Mouse (Mus musculus) forebrain, embryonic 15.5 days (tissue): ENCODE data around the gene AI413582. TPM values are rescaled to one million over a fixed set of nuclear protein-coding genes. Genes with fewer than 3 reads are reported as not detected.

Experiments used
- ATAC-seq: fragments of 200-750 bp; cut with Nextera tagmentation; replicated peaks from 2 replicates; pipeline ENCODE4 v1.8.0; 2017; ENCODE audit warnings: mild to moderate bottlenecking, moderate TSS enrichment, moderate library complexity
- H3K27ac ChIP-seq: fragments of 300-500 bp; sonication (generic); replicated peaks from 2 replicates; pipeline ENCODE4 v1.5.1; 2015; ENCODE audit warnings: mild to moderate bottlenecking, inconsistent platforms
- H3K27me3 ChIP-seq: fragments of 300-500 bp; sonication (generic); 2 replicates; pipeline ENCODE4 v1.6.1; 2015; ENCODE audit warnings: inconsistent platforms
- H3K36me3 ChIP-seq: fragments of 300-500 bp; sonication (generic); 2 replicates; pipeline ENCODE4 v1.6.1; 2015; ENCODE audit warnings: mild to moderate bottlenecking, inconsistent platforms
- H3K4me1 ChIP-seq: fragments of 300-500 bp; sonication (generic); 2 replicates; pipeline ENCODE4 v1.6.1; 2015; ENCODE audit warnings: inconsistent platforms
- H3K4me2 ChIP-seq: fragments of 300-500 bp; sonication (generic); replicated peaks from 2 replicates; pipeline ENCODE4 v1.6.1; 2015; ENCODE audit warnings: mild to moderate bottlenecking, inconsistent platforms
- H3K4me3 ChIP-seq: fragments of 300-500 bp; sonication (generic); 2 replicates; pipeline ENCODE4 v1.5.1; 2015; ENCODE audit warnings: mild to moderate bottlenecking, inconsistent platforms
- H3K9ac ChIP-seq: fragments of 300-500 bp; sonication (generic); replicated peaks from 2 replicates; pipeline ENCODE4 v1.6.1; 2015; ENCODE audit warnings: mild to moderate bottlenecking, inconsistent platforms
- H3K9me3 ChIP-seq: fragments of 300-500 bp; sonication (generic); 2 replicates; pipeline ENCODE4 v1.6.1; 2016; ENCODE audit warnings: inconsistent platforms
- WGBS: fragments of 180-500 bp; shearing (Covaris S2); methylation state at CpG from one replicate; pipeline ENCODE4 v1.1.7; 2015; ENCODE audit warnings: mixed read lengths; 5-methylcytosine and 5-hydroxymethylcytosine counted together
- polyA plus RNA-seq: library from polyadenylated mRNA; unstranded; fragments of >200 nt; fragmentation: Nextera tagmentation; extraction: Ambion mirVana; gene quantifications from 2 replicates; pipeline ENCODE4 v1.2.1, GENCODE M21; 2015

AI413582 gene
- polyA plus RNA-seq, 1 experiment from 2014 or later, result 34.8 TPM

DNA sequence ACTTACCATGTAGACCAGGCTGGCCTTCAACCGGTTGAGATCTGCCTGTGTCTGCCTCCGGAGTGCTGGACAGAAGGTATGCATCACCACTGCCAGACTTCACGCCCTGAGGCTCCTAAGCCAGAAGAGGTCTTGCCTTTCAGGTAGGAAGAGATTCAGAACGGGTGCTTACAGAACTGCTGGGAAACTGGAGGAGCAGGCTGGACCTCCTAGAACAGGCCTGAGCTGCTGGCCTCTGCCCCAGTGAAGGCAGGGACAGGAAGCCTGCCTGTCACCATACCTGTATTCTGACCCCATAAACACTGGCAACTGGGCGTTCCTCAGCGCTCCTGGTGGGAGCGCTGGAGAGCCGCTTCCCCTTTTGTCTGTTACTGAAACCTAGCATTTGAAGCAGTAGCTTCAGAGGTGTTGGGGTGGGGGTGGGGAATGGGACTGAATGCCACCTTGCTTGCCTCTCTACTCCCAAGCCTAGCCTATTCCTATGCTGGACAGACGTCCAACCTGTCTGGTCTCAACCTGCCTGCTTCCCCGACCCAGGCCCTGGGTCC, 14.1 kb downstream of the AI413582 start:
- Histone ChIP-seq H3K4me1 (peaks cover 21% of the 10 kb centered on the region), H3K27me3 (peaks cover 6% of the 10 kb centered on the region; the same call in 1 of the 2 replicates), H3K36me3 (no peaks in the 10 kb centered on the region), H3K4me2 (no peak overlapping the region), H3K9ac (no peak overlapping the region), H3K4me3 (no peak overlapping the region), H3K27ac (no peak overlapping the region), H3K9me3 (no peaks in the 10 kb centered on the region)
- 66% methylated on average over 10 of the region's 10 CpGs for WGBS
- no peak for ATAC-seq

GRCm38 (mm10) chr17:27549234-27549633, 16.3 kb downstream of the AI413582 start:
- Histone ChIP-seq H3K9ac (no peak overlapping the region), H3K9me3 (no peaks in the 10 kb centered on the region), H3K27ac (no peak overlapping the region), H3K4me3 (no peak overlapping the region), H3K4me2 (no peak overlapping the region), H3K4me1 (peaks cover 8% of the 10 kb centered on the region), H3K36me3 (no peaks in the 10 kb centered on the region), H3K27me3 (no peaks in the 10 kb centered on the region)
- WGBS, result 35% methylated on average over 8 of the region's 8 CpGs
- no peak for ATAC-seq

DNA sequence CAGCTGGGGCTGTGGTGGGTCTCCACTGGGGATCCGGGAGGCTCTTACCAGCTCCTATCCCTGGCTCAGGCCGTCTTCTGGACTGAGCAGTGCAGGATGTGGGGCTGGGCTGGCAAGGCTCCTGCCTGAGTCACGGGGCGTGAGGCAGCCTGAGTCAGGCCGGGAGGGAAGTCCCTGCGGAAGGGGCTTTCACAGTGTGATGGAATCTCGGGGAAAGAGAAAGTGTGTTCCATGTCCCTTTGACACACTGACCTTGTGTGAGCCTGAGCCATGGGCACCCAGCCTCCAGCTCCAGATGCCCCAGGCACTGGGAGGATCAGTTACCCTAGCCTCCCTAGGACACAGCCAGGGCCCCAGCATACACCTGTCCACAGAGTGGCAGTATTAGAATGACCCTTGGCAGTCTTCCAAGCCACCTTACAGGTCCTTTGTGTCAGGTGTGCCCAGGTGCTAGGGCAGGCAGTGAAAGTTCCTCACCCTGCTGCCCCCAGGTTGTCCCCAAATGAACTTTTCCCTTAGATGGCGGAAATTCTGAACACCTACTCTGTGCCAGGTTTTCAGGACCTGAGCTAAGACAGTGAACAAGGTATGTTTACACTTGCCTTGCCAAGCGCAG, 18.2 kb downstream of the AI413582 start:
- Histone ChIP-seq H3K4me3 (no peak overlapping the region), H3K9me3 (no peaks in the 10 kb centered on the region), H3K4me1 (peaks cover 8% of the 10 kb centered on the region), H3K4me2 (no peak overlapping the region), H3K27me3 (no peaks in the 10 kb centered on the region), H3K27ac (no peak overlapping the region), H3K9ac (no peak overlapping the region), H3K36me3 (no peaks in the 10 kb centered on the region)
- WGBS, result 75% methylated on average over 9 of the region's 9 CpGs
- ATAC-seq, result no peak

DNA sequence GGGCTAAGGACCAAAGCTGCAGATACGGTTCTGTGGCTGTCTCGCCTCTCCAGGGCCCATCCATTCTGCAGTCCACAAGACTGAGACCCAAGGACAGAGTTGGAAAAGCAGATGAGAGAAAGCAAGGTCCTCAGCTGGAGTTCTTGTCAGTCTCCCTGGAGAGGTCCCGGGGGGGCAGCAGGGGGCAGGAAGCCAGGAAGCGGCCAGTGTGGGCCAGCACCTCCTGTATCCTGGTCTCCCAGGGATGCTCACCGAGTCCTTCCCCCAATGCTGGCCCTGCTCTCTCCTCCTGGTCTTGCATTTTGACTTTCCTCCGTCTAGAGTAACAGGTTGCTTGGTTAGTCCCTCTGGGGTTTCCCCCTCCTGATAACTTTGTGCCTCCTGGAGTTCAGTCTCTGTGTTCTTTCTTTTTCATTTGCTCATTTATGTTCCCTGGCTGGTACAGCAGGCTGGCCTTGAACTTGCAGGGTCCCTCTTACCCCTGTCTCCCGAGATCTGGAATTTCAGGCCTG, 18.9 kb downstream of the AI413582 start:
- 71% methylated on average over 7 of the region's 7 CpGs for WGBS
- H3K9me3 ChIP-seq, result no peaks in the 10 kb centered on the region
- no peak overlapping the region for H3K9ac ChIP-seq
- no peaks in the 10 kb centered on the region for H3K27me3 ChIP-seq
- ATAC-seq, result no peak
- no peak overlapping the region for H3K4me2 ChIP-seq
- no peak overlapping the region for H3K4me3 ChIP-seq
- no peaks in the 10 kb centered on the region for H3K36me3 ChIP-seq
- peaks cover 8% of the 10 kb centered on the region for H3K4me1 ChIP-seq
- H3K27ac ChIP-seq, result no peak overlapping the region

DNA sequence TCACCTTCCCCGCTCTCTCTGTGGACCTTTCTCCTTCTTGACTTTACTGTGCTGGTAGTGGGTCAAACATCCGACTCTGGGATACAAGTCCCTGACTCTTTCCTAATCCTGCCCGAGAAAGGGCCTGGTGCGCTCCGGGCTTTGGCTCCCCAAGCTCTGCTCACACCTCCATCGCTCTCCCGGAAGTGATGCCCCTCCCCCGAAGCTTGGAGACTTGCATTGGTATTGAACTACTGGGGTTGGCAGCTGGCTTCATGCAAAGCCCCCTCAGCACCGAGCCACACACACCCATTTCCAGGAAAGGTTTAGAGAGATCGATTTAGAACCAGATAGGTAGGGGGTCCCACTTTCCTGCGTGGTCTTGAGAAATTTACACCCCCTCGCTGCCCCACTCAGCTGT, 19.6 kb downstream of the AI413582 start:
- WGBS, result 43% methylated on average over 12 of the region's 12 CpGs
- Histone ChIP-seq H3K27ac (no peak overlapping the region), H3K9me3 (no peaks in the 10 kb centered on the region), H3K4me2 (no peak overlapping the region), H3K4me3 (no peak overlapping the region), H3K4me1 (peaks cover 8% of the 10 kb centered on the region), H3K36me3 (no peaks in the 10 kb centered on the region), H3K27me3 (no peaks in the 10 kb centered on the region), H3K9ac (no peak overlapping the region)
- no peak for ATAC-seq

- no peak overlapping the region for H3K4me2 ChIP-seq
- H3K9ac ChIP-seq, result no peak overlapping the region
- 76% methylated on average over 11 of the region's 11 CpGs for WGBS
- no peak for ATAC-seq
- no peaks in the 10 kb centered on the region for H3K27me3 ChIP-seq
- H3K36me3 ChIP-seq, result no peaks in the 10 kb centered on the region
- no peak overlapping the region for H3K27ac ChIP-seq
- H3K9me3 ChIP-seq, result no peaks in the 10 kb centered on the region
- peaks cover 7% of the 10 kb centered on the region for H3K4me1 ChIP-seq
- H3K4me3 ChIP-seq, result no peak overlapping the region
These were observed 21.0 kb downstream of the AI413582 start for GRCm38 (mm10) chr17:27544551-27544950.

- Histone ChIP-seq H3K4me3 (no peak overlapping the region), H3K9ac (no peak overlapping the region), H3K4me2 (no peak overlapping the region), H3K36me3 (no peaks in the 10 kb centered on the region), H3K9me3 (no peaks in the 10 kb centered on the region), H3K27ac (no peak overlapping the region), H3K4me1 (no peaks in the 10 kb centered on the region), H3K27me3 (no peaks in the 10 kb centered on the region)
- 85% methylated on average over 3 of the region's 3 CpGs for WGBS
- ATAC-seq, result no peak
These were observed 23.6 kb downstream of the AI413582 start for GRCm38 (mm10) chr17:27541984-27542383.

DNA sequence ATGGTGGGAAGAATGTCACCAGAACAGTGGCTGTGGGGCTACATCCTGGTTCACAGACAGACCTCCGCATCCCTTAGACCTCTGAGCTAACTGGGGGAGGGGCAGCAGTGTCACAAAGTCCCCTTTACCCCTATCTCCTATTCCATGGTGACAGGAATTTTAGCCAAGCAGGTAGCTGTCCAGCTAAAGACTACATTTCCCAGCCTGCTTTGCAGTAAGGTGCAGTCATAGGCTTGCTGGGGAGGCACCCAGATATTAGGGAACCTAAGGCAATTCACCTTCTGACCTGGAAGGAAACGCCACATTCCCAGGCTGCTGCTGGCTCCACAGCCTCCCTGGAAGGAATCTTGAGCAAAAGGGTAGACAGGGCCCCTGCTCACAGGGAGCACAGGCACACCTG, 24.3 kb downstream of the AI413582 start:
- H3K36me3 ChIP-seq, result no peaks in the 10 kb centered on the region
- H3K27me3 ChIP-seq, result no peaks in the 10 kb centered on the region
- H3K4me1 ChIP-seq, result no peaks in the 10 kb centered on the region
- H3K27ac ChIP-seq, result no peak overlapping the region
- no peak overlapping the region for H3K4me2 ChIP-seq
- no peak overlapping the region for H3K4me3 ChIP-seq
- H3K9me3 ChIP-seq, result no peaks in the 10 kb centered on the region
- H3K9ac ChIP-seq, result no peak overlapping the region
- no peak for ATAC-seq
- WGBS, result 79% methylated on average over 2 of the region's 2 CpGs

DNA sequence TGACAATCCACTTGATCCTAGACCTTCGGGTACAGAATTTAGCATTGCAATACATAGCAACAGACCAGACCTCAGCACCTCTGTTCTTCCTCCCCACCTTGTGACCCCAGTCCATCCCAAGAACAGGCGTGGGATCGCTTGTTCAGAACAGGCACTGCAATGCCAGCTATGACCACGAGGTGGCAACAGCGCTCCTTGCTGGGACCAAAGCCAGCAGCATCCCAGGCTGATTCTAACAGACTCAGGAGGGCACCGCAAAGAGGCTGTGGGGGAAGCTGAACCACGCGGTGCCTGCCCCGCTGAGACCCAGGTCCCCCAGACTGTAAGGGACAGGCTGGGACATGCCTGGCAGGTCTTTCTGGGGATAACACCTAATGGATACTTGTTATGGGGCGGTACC, 30.8 kb downstream of the AI413582 start:
- Histone ChIP-seq H3K27me3 (no peaks in the 10 kb centered on the region), H3K9me3 (no peaks in the 10 kb centered on the region), H3K27ac (no peak overlapping the region), H3K4me3 (no peak overlapping the region), H3K36me3 (no peaks in the 10 kb centered on the region), H3K4me2 (no peak overlapping the region), H3K4me1 (peaks cover 2% of the 10 kb centered on the region), H3K9ac (no peak overlapping the region)
- 3% methylated on average over 10 of the region's 10 CpGs for WGBS
- ATAC-seq, result peak; percentile 70

- no peak overlapping the region for H3K4me3 ChIP-seq
- H3K4me1 ChIP-seq, result peaks cover 2% of the 10 kb centered on the region
- H3K36me3 ChIP-seq, result no peaks in the 10 kb centered on the region
- H3K4me2 ChIP-seq, result no peak overlapping the region
- no peak overlapping the region for H3K27ac ChIP-seq
- ATAC-seq, result no peak
- no peak overlapping the region for H3K9ac ChIP-seq
- no peaks in the 10 kb centered on the region for H3K9me3 ChIP-seq
- no peaks in the 10 kb centered on the region for H3K27me3 ChIP-seq
- WGBS, result 81% methylated on average over 3 of the region's 3 CpGs
These were observed 32.2 kb downstream of the AI413582 start for GRCm38 (mm10) chr17:27533354-27533753.

DNA sequence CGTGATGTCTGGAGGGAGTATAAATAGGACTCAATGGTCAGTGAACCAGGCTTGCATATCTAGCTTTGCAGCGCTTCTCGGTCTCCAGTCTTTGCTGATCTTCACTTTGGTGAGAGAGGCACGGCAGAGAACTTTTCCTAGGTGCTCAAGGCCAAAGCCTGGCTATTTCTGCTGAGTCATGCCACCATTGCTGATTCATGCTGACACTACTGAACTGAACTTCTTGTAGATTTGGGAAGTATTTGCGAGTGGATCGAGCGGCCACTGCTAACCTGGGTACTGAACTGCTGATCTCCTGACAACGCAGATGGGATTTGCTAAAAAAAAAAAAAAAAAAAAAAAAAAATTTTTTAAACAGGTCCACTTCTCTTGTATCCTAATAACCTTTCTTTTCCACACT, 33.5 kb downstream of the AI413582 start:
- 90% methylated on average over 8 of the region's 8 CpGs for WGBS
- no peak for ATAC-seq
- Histone ChIP-seq H3K27me3 (no peaks in the 10 kb centered on the region), H3K4me3 (no peak overlapping the region), H3K4me1 (peaks cover 2% of the 10 kb centered on the region), H3K9ac (no peak overlapping the region), H3K9me3 (no peaks in the 10 kb centered on the region), H3K27ac (no peak overlapping the region), H3K36me3 (no peaks in the 10 kb centered on the region), H3K4me2 (no peak overlapping the region)

DNA sequence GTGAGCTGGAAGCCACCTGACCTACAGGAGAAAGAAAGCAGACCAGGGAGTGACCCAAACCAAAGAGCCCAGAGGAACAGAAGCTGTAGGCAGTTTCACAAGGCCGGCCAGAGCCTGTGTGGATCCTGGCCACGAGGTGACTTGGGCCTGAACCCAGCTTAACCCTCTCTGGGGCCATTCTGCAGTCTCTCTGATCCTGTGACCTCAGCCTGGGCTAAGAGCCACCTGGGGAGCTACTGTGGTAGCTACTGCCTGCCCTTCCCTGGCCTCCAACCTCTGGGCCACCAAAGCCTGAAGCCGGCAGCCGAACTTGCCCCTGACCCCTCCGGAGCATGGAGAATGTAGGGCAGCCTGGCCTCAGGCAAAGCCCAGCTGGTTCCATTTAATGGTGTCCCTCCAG, 36.8 kb downstream of the AI413582 start:
- no peak overlapping the region for H3K4me3 ChIP-seq
- no peaks in the 10 kb centered on the region for H3K36me3 ChIP-seq
- no peak overlapping the region for H3K9ac ChIP-seq
- no peaks in the 10 kb centered on the region for H3K9me3 ChIP-seq
- no peak overlapping the region for H3K4me2 ChIP-seq
- no peak overlapping the region for H3K27ac ChIP-seq
- no peaks in the 10 kb centered on the region for H3K4me1 ChIP-seq
- WGBS, result 81% methylated on average over 5 of the region's 5 CpGs
- H3K27me3 ChIP-seq, result no peaks in the 10 kb centered on the region
- no peak for ATAC-seq

DNA sequence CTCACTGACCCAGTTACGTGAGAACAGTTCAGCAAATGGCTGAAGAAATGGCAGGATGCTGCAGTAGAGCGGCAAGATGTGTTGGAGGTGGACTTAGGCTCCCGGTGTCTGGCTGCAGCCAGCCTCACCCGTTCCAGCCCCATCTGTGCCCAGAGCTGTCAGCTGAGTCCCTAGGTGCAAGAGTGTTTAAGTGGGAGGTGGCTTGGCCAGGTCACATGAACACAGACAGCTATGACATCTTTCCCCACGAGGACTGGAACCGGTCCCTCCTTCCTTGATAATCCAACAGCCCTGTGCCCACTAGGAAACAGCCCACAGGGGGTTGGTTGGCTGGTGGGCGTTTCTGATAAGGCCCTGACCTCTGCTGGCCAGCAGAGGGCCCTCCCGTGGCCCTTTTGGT, 37.5 kb downstream of the AI413582 start:
- no peaks in the 10 kb centered on the region for H3K9me3 ChIP-seq
- H3K4me2 ChIP-seq, result no peak overlapping the region
- no peak for ATAC-seq
- H3K27ac ChIP-seq, result no peak overlapping the region
- H3K4me3 ChIP-seq, result no peak overlapping the region
- no peaks in the 10 kb centered on the region for H3K4me1 ChIP-seq
- no peaks in the 10 kb centered on the region for H3K36me3 ChIP-seq
- no peaks in the 10 kb centered on the region for H3K27me3 ChIP-seq
- H3K9ac ChIP-seq, result no peak overlapping the region
- WGBS, result 61% methylated on average over 8 of the region's 8 CpGs
